Mouse (Mus musculus) mouse trophoblast stem cell (cell line): Measurements from ENCODE around the gene Ebpl.

Experiments used
- in situ Hi-C, 2 experiments: fragments of 300-500 bp; cut with MseI, MboI; formaldehyde crosslinking; loops; 2 replicates in 1 of 2; 3 replicates in 1 of 2; pipeline ENCODE4 v1.15.1; 2025

The Ebpl gene

GRCm38 (mm10) chr14:61327618-61328450 lies 32.4 kb downstream of the Ebpl start:
- in situ Hi-C loops: loop anchor here in 1 of 2 experiments (25.0 kb wide), 1 partner anchor 184 kb away; no protein-coding TSS in a partner anchor

GRCm38 (mm10) chr14:61327007-61327406 lies 33.2 kb downstream of the Ebpl start:
- in situ Hi-C loops: loop anchor here in 1 of 2 experiments (25.0 kb wide), 1 partner anchor 185 kb away; no protein-coding TSS in a partner anchor

- in situ Hi-C loops: no loop called here
Measured at GRCm38 (mm10) chr14:61322740-61323139, 37.5 kb downstream of the Ebpl start.

GRCm38 (mm10) chr14:61321200-61321599 lies 39.0 kb downstream of the Ebpl start:
- in situ Hi-C loops: no loop called here

GRCm38 (mm10) chr14:61320765-61321164 lies 39.5 kb downstream of the Ebpl start:
- in situ Hi-C loops: no loop called here

GRCm38 (mm10) chr14:61316861-61317260 lies 43.4 kb downstream of the Ebpl start:
- in situ Hi-C loops: no loop called here

- in situ Hi-C loops: no loop called here
Measured at GRCm38 (mm10) chr14:61310963-61311362, 49.3 kb downstream of the Ebpl start.

- in situ Hi-C loops: no loop called here
Measured at GRCm38 (mm10) chr14:61310036-61310772, 50.0 kb downstream of the Ebpl start.

- in situ Hi-C loops: no loop called here
Measured at GRCm38 (mm10) chr14:61309593-61309992, 50.6 kb downstream of the Ebpl start, which contains the start of gene Arl11. Gene Arl11, plus strand, starts transcription at chr14:61309753.

- in situ Hi-C loops: no loop called here
Measured at GRCm38 (mm10) chr14:61303969-61304609, 56.1 kb downstream of the Ebpl start.

GRCm38 (mm10) chr14:61302428-61302827 lies 57.8 kb downstream of the Ebpl start:
- in situ Hi-C loops: no loop called here

- in situ Hi-C loops: no loop called here
Measured at GRCm38 (mm10) chr14:61301323-61301722, 58.9 kb downstream of the Ebpl start.

GRCm38 (mm10) chr14:61299810-61300209 lies 60.4 kb downstream of the Ebpl start:
- in situ Hi-C loops: loop anchor here (10.0 to 25.0 kb wide), 2 partner anchors 495 to 788 kb away; no protein-coding TSS in a partner anchor

GRCm38 (mm10) chr14:61294738-61295079 lies 65.5 kb downstream of the Ebpl start:
- in situ Hi-C loops: loop anchor here (5.0 to 25.0 kb wide), 3 partner anchors 52 to 782 kb away; no protein-coding TSS in a partner anchor

GRCm38 (mm10) chr14:61293884-61294737 lies 66.1 kb downstream of the Ebpl start:
- in situ Hi-C loops: loop anchor here (5.0 to 25.0 kb wide), 3 partner anchors 52 to 782 kb away; no protein-coding TSS in a partner anchor

- in situ Hi-C loops: loop anchor here (5.0 to 25.0 kb wide), 3 partner anchors 48 to 778 kb away; no protein-coding TSS in a partner anchor
Measured at GRCm38 (mm10) chr14:61290664-61291063, 69.6 kb downstream of the Ebpl start.

- in situ Hi-C loops: loop anchor here in 1 of 2 experiments (25.0 kb wide), 1 partner anchor 776 kb away; no protein-coding TSS in a partner anchor
Measured at GRCm38 (mm10) chr14:61288606-61289286, 71.5 kb downstream of the Ebpl start.
